Mouse (Mus musculus): Measurements from ENCODE around the gene Prkd2.

DNA sequence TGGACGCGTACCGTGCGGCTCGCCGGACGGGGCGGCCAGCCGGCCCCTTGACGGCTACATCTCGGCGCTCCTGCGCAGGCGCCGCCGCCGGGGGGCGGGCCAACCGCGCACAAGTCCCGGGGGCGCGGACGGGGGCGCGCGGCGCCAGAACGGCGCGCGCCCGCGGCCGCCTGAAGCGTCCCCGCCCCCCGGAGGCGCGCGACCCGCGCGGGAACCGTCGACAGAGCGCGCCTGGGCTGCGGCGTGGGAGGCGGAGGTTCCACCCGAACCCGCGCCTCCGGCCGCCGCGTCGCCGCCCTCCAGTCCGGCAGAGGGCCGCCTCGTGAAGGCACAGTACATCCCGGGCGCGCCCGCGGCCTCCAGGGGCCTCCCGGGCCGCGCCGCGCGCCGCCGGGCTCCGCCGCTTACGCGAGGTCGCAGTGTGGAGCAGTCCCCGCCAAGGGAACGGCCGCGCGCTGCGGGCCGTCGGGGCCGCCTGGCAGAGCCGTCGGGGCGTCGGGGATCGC, 42.6 kb downstream of the Prkd2 start:
- TF ChIP-seq CTCF (IDR thresholded peaks at IDR 0.05; ENCODE audit: extremely low read depth, insufficient read depth, low read length): no peak
- TF ChIP-seq POLR2A (IDR thresholded peaks at IDR 0.05; ENCODE audit: extremely low read depth, insufficient read depth, low read length): no peak

Data from cortical plate, adult 2 months (tissue).